Mouse (Mus musculus) hindbrain, embryonic 15.5 days (tissue): ENCODE measurements around the gene Adam15. TPM values are rescaled to one million over a fixed set of nuclear protein-coding genes. Genes with fewer than 3 reads are reported as not detected.
A peak's percentile ranks its signal among the peaks of the same experiment; 100 is the strongest.

Experiments used
- ATAC-seq: fragments of 200-750 bp; cut with Nextera tagmentation; 2 replicates; pipeline ENCODE4 v1.8.0; 2017; ENCODE audit warnings: low read depth, moderate number of reproducible peaks, moderate TSS enrichment; ENCODE audit not compliant: low FRiP score
- H3K27ac ChIP-seq: fragments of 300-500 bp; sonication (generic); replicated peaks from 2 replicates; pipeline ENCODE4 v1.5.1; 2015; ENCODE audit warnings: mild to moderate bottlenecking, inconsistent platforms
- H3K27me3 ChIP-seq: fragments of 300-500 bp; sonication (generic); 2 replicates; pipeline ENCODE4 v1.6.1; 2015; ENCODE audit warnings: control low read depth, inconsistent platforms
- H3K36me3 ChIP-seq: fragments of 300-500 bp; sonication (generic); 2 replicates; pipeline ENCODE4 v1.6.1; 2015; ENCODE audit warnings: control low read depth, inconsistent platforms
- H3K4me1 ChIP-seq: fragments of 300-500 bp; sonication (generic); replicated peaks from 2 replicates; pipeline ENCODE4 v1.6.1; 2015; ENCODE audit warnings: control low read depth, inconsistent platforms
- H3K4me2 ChIP-seq: fragments of 300-500 bp; sonication (generic); 2 replicates; pipeline ENCODE4 v1.6.1; 2015; ENCODE audit warnings: moderate library complexity, mild to moderate bottlenecking, inconsistent platforms
- H3K4me3 ChIP-seq: fragments of 300-500 bp; sonication (generic); 2 replicates; pipeline ENCODE4 v1.5.1; 2015; ENCODE audit warnings: mild to moderate bottlenecking, inconsistent platforms
- H3K9ac ChIP-seq: fragments of 300-500 bp; sonication (generic); 2 replicates; pipeline ENCODE4 v1.6.1; 2015; ENCODE audit warnings: inconsistent platforms
- H3K9me3 ChIP-seq: fragments of 300-500 bp; sonication (generic); 2 replicates; pipeline ENCODE4 v1.6.1; 2016; ENCODE audit warnings: control low read depth, inconsistent platforms
- WGBS: fragments of 180-500 bp; shearing (Covaris S2); methylation state at CpG from one replicate; pipeline ENCODE4 v1.1.7; 2015; 5-methylcytosine and 5-hydroxymethylcytosine counted together
- polyA plus RNA-seq: library from polyadenylated mRNA; unstranded; fragments of >200 nt; fragmentation: Nextera tagmentation; extraction: Ambion mirVana; gene quantifications from 2 replicates; pipeline ENCODE4 v1.2.1, GENCODE M21; 2015

The Adam15 gene
- polyA plus RNA-seq, 1 experiment from 2014 or later, result 77.1 TPM

GRCm38 (mm10) chr3:89381233-89381632 lies 31.4 kb upstream of the Adam15 start:
- ATAC-seq, result no peak
- H3K27ac ChIP-seq, result no peak overlapping the region
- peaks cover 15% of the 10 kb centered on the region for H3K4me1 ChIP-seq
- H3K36me3 ChIP-seq, result no peaks in the 10 kb centered on the region
- no peak overlapping the region for H3K4me2 ChIP-seq
- H3K4me3 ChIP-seq, result no peak overlapping the region
- no peaks in the 10 kb centered on the region for H3K9me3 ChIP-seq
- 85% methylated on average over 11 of the region's 11 CpGs for WGBS
- no peak overlapping the region for H3K9ac ChIP-seq
- H3K27me3 ChIP-seq, result no peaks in the 10 kb centered on the region

DNA sequence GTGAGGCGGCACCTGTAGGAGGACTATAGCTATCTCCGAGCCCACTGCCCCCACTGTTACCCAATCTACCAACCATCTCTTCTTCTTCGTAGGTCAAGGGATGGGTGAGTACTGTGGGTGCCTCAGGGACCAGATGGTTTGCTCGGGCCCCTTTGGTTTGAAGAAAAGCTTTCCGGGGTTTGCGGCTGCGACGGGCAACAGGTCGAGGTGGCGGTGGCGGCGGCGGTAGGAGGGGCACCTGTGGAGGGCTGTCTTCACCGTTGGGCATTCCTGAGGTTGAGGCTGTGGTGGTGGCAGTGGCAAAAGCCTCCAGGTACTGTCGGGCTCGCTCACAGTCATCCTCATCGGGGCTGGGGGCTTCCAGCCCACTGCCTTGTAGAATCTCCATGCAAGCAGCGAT lies 30.9 kb upstream of the Adam15 start:
- H3K4me3 ChIP-seq, result no peak overlapping the region
- no peaks in the 10 kb centered on the region for H3K36me3 ChIP-seq
- H3K4me2 ChIP-seq, result no peak overlapping the region
- no peaks in the 10 kb centered on the region for H3K9me3 ChIP-seq
- 94% methylated on average over 18 of the region's 18 CpGs for WGBS
- no peak overlapping the region for H3K9ac ChIP-seq
- H3K27me3 ChIP-seq, result no peaks in the 10 kb centered on the region
- ATAC-seq, result no peak
- no peak overlapping the region for H3K27ac ChIP-seq
- H3K4me1 ChIP-seq, result peaks cover 15% of the 10 kb centered on the region

DNA sequence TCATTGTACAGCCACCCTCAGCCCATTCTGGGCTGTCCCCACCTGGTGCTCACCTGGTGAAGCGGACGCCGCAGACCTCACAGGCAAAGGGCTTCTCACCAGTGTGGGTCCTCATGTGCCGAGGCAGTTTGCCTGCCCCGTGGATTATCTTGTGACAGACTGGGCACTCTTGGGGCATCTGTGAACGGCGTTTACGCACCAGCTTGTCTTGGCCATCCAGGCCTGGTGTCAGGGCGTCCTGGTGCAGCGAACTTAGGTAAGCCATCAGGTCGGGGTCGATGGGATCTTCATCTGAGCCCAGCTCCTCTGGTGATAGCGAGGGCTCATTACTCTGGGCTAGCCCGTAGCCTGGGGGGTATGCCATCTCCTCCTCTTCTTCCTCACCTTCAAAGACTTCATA lies 30.5 kb upstream of the Adam15 start:
- WGBS, result 97% methylated on average over 14 of the region's 14 CpGs
- H3K27ac ChIP-seq, result no peak overlapping the region
- no peak for ATAC-seq

GRCm38 (mm10) chr3:89379388-89380131 lies 29.8 kb upstream of the Adam15 start:
- Histone ChIP-seq H3K4me2 (peak overlapping the region; percentile 86), H3K9ac (no peak overlapping the region), H3K4me3 (no peak overlapping the region), H3K4me1 (peaks cover 15% of the 10 kb centered on the region), H3K9me3 (no peaks in the 10 kb centered on the region), H3K36me3 (no peaks in the 10 kb centered on the region), H3K27me3 (no peaks in the 10 kb centered on the region), H3K27ac (no peak overlapping the region)
- ATAC-seq, result no peak
- 86% methylated on average over 31 of the region's 31 CpGs for WGBS

More for the DNA sequence above, 30.5 kb upstream of the Adam15 start:
- H3K9ac ChIP-seq, result no peak overlapping the region
- H3K4me1 ChIP-seq, result peaks cover 15% of the 10 kb centered on the region
- H3K9me3 ChIP-seq, result no peaks in the 10 kb centered on the region
- H3K27me3 ChIP-seq, result no peaks in the 10 kb centered on the region
- H3K4me2 ChIP-seq, result no peak overlapping the region
- no peak overlapping the region for H3K4me3 ChIP-seq
- no peaks in the 10 kb centered on the region for H3K36me3 ChIP-seq

DNA sequence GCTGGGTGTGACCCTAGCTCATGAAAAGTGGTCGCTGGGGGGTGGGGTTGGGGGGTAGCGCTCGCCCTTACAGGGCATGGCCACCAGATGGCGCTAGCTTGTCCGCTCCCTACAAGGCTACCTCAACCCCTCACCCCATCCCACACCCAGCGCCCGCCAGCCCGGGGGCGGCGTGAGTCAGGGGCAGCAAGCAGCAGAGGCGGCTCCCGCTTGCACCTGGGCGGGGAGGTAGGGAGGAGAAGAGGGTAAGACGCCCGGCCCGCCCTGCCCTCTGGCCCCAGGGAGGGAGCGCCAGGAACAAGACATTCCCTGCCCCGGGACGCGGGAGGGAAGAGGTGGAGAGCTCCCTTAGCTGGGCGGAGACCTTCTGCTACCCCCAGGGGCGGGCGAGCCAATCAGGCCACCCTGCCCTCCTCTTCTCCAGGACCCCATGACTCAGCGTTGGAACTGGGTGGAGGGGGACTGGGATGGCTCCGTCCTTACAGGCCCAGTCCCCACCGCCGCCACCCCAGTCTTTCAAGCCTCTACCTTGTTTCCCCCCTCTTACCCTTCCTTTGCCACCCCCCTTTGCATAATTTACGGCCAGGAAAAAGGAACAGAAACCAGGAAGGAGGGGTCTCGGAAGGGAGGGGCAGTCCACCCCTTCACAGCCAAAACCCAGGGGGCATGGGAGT lies 28.7 kb upstream of the Adam15 start:
- Histone ChIP-seq H3K36me3 (no peaks in the 10 kb centered on the region), H3K9ac (peak overlapping the region; percentile 57), H3K27ac (no peak overlapping the region; the same call in 1 of the 2 replicates), H3K9me3 (no peaks in the 10 kb centered on the region), H3K27me3 (no peaks in the 10 kb centered on the region), H3K4me3 (peak overlapping the region; percentile 48), H3K4me1 (peaks cover 15% of the 10 kb centered on the region), H3K4me2 (peak overlapping the region; percentile 86)
- under 1% methylated on average over 24 of the region's 29 CpGs for WGBS
- peak; percentile 89 for ATAC-seq

DNA sequence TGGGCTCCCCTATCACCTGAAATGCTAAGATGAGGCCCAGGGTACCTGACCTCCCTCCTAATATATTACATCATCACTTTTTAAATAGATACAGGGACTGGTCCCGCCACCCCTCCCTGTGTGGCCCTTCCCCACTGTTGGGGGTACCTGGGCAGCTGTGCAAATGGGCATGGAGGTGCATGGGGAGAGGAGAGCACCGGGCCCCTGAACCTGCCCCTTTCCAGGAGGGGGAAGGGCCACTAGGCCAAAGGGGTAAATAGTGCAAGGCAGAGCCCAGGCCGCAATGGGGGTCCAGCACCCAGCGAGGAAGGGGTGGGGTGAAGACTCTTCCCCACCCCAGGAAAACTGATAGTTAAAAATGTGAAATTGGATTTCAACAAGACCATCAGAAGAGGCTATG lies 28.0 kb upstream of the Adam15 start:
- Histone ChIP-seq H3K36me3 (no peaks in the 10 kb centered on the region), H3K9ac (no peak overlapping the region), H3K27me3 (no peaks in the 10 kb centered on the region), H3K27ac (no peak overlapping the region), H3K9me3 (no peaks in the 10 kb centered on the region), H3K4me1 (peaks cover 15% of the 10 kb centered on the region), H3K4me3 (no peak overlapping the region), H3K4me2 (peak overlapping the region; percentile 86)
- peak; percentile 9; the same call in 1 of the 2 replicates for ATAC-seq
- WGBS, result 69% methylated on average over 4 of the region's 4 CpGs

- 47% methylated on average over 5 of the region's 5 CpGs for WGBS
- ATAC-seq, result no peak
- no peak overlapping the region for H3K4me3 ChIP-seq
- no peaks in the 10 kb centered on the region for H3K36me3 ChIP-seq
- peaks cover 11% of the 10 kb centered on the region for H3K4me1 ChIP-seq
- no peaks in the 10 kb centered on the region for H3K27me3 ChIP-seq
- no peak overlapping the region for H3K9ac ChIP-seq
- H3K4me2 ChIP-seq, result no peak overlapping the region
- no peak overlapping the region for H3K27ac ChIP-seq
- H3K9me3 ChIP-seq, result no peaks in the 10 kb centered on the region
Measured at GRCm38 (mm10) chr3:89373581-89374231, 23.9 kb upstream of the Adam15 start.

- H3K27me3 ChIP-seq, result no peaks in the 10 kb centered on the region
- H3K4me3 ChIP-seq, result no peak overlapping the region
- H3K36me3 ChIP-seq, result no peaks in the 10 kb centered on the region
- H3K27ac ChIP-seq, result no peak overlapping the region
- 73% methylated on average over 11 of the region's 11 CpGs for WGBS
- H3K9ac ChIP-seq, result no peak overlapping the region
- H3K4me1 ChIP-seq, result no peaks in the 10 kb centered on the region
- no peaks in the 10 kb centered on the region for H3K9me3 ChIP-seq
- no peak for ATAC-seq
- H3K4me2 ChIP-seq, result no peak overlapping the region
Measured at GRCm38 (mm10) chr3:89367338-89367737, 17.5 kb upstream of the Adam15 start.

GRCm38 (mm10) chr3:89365486-89366414 lies 16.0 kb upstream of the Adam15 start:
- Histone ChIP-seq H3K9me3 (no peaks in the 10 kb centered on the region), H3K27ac (no peak overlapping the region)
- no peak for ATAC-seq

DNA sequence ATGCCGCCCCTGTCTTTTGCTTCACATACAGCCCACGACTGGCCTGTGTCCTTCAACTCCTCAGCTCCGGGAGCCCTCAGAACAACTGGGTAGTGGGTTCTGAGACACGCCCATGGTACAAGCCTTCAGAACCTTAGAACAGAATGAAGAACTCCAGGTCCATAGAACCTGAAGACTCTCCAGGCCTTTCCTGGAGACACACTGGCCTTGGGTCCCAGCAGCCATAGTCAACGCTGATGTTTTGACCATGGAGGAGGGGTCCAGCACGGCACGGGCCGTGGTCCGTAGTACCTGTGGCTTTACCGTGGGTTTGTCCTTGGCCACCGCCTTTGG lies 15.3 kb upstream of the Adam15 start, which contains the start of gene Dcst1:
TSS of gene Dcst1 (minus strand) at position 101 of the 333 bp plus-strand sequence.
- Histone ChIP-seq H3K4me2 (no peak within 1 kb of the TSS), H3K4me1 (no peaks in the 10 kb centered on the region), H3K36me3 (no peaks in the 10 kb centered on the region), H3K27ac (no peak within 1 kb of the TSS), H3K4me3 (no peak within 1 kb of the TSS), H3K9me3 (no peaks in the 10 kb centered on the region), H3K9ac (no peak within 1 kb of the TSS), H3K27me3 (no peaks in the 10 kb centered on the region)
- WGBS, result 82% methylated on average over 11 of the region's 11 CpGs
- ATAC-seq, result no peak

More at GRCm38 (mm10) chr3:89365486-89366414, 16.0 kb upstream of the Adam15 start:
- WGBS, result 74% methylated on average over 20 of the region's 20 CpGs
- Histone ChIP-seq H3K27me3 (no peaks in the 10 kb centered on the region), H3K4me3 (no peak overlapping the region), H3K36me3 (no peaks in the 10 kb centered on the region), H3K9ac (no peak overlapping the region), H3K4me1 (no peaks in the 10 kb centered on the region), H3K4me2 (no peak overlapping the region)

- no peaks in the 10 kb centered on the region for H3K9me3 ChIP-seq
- 57% methylated on average over 8 of the region's 8 CpGs for WGBS
Measured at GRCm38 (mm10) chr3:89364631-89365030, 14.8 kb upstream of the Adam15 start.

More at GRCm38 (mm10) chr3:89364631-89365030, 14.8 kb upstream of the Adam15 start:
- no peak overlapping the region for H3K4me2 ChIP-seq
- no peak overlapping the region for H3K27ac ChIP-seq
- H3K4me3 ChIP-seq, result no peak overlapping the region
- H3K9ac ChIP-seq, result no peak overlapping the region
- H3K27me3 ChIP-seq, result no peaks in the 10 kb centered on the region
- H3K36me3 ChIP-seq, result no peaks in the 10 kb centered on the region
- no peak for ATAC-seq
- H3K4me1 ChIP-seq, result no peaks in the 10 kb centered on the region
